Mouse (Mus musculus) brain, embryonic 14.5 days (tissue): ENCODE measurements around the gene Brca2.
"Not testable (repeated sequence)": the region's sequence is repeated elsewhere in the genome, so short reads cannot be mapped to it uniquely, and the experiment has no call there.

Source experiments
- CTCF ChIP-seq: fragments of 200-500 bp; IDR thresholded peaks from 2 replicates; pipeline ENCODE4 v1.5.1; 2012; ENCODE audit warnings: inconsistent platforms, mild to moderate bottlenecking, moderate library complexity, borderline replicate concordance; ENCODE audit not compliant: insufficient read depth, insufficient read length; ENCODE audit errors: extremely low read depth
- POLR2A ChIP-seq: fragments of 200-500 bp; IDR thresholded peaks from 2 replicates; pipeline ENCODE4 v1.6.1; 2012; ENCODE audit warnings: mild to moderate bottlenecking, inconsistent platforms, borderline replicate concordance; ENCODE audit not compliant: poor library complexity, insufficient read depth, insufficient read length, severe bottlenecking; ENCODE audit errors: extremely low read depth

DNA sequence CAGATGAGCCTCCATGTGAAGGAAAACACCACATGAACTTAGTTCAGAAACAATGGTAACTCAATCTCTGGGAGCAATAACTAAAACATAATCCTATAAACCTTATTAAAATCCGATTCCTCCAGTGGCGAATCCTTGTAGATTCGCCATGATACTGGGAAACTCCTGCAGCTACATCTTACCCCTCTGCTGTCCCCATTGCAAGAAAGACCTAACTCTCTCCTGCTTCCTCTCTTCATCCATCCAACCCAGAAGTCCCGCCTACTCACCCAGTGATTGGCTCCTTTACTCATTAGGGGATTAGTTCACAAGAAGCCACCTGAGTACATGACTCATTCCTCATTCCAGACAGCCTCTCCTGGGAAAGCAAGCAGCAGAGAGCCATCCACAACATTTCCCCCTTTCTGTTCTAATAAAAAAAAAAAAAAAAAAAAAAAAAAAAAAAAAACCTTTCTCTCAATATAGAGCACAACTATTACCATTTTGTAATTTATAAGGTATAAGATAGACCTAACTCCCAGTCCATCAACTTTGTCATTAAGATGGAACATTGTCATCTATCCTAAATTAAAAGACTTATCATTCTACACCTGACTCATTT, 30.8 kb upstream of the Brca2 start:
- TF ChIP-seq CTCF, POLR2A: not testable (repeated sequence)
